Mouse (Mus musculus): ENCODE measurements at regions not wholly inside any gene's neighbourhood (a gene's known extent, or its start where the extent isn't known, plus 50 kb on each side); places are given as distances from the start of the nearest gene placed in this dataset.
A peak's percentile ranks its signal among the peaks of the same experiment; 100 is the strongest.

DNA sequence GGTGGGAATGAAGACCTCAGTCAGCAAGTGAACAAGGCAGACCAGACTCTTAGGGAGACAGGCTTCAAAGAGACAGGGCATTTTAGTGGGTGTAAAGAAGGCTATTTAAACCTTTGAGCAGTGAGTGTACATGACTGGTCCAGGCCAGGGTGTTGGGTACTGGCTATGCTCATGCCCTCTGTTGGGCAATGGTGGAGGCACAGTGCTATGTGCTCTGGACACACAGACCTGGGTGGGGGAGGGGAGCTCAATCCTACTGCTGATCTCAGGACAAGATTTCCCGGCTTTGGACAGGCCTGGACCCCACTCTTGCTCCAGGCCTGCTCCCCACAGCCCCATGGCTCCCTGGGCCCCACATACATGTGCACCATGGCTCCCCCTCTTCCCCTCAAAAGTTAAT, 355.1 kb downstream of the Slc4a3 start:
- no peaks in the 10 kb centered on the region for H3K36me3 ChIP-seq
- 38% methylated on average over 1 of the region's 1 CpGs for WGBS
- 0 out of 2 replicates have a peak, but pooled peaks have one; percentile 26 for ATAC-seq (ENCODE audit: insufficient number of reproducible peaks, insufficient read depth, low FRiP score, low TSS enrichment, low read depth)

DNA sequence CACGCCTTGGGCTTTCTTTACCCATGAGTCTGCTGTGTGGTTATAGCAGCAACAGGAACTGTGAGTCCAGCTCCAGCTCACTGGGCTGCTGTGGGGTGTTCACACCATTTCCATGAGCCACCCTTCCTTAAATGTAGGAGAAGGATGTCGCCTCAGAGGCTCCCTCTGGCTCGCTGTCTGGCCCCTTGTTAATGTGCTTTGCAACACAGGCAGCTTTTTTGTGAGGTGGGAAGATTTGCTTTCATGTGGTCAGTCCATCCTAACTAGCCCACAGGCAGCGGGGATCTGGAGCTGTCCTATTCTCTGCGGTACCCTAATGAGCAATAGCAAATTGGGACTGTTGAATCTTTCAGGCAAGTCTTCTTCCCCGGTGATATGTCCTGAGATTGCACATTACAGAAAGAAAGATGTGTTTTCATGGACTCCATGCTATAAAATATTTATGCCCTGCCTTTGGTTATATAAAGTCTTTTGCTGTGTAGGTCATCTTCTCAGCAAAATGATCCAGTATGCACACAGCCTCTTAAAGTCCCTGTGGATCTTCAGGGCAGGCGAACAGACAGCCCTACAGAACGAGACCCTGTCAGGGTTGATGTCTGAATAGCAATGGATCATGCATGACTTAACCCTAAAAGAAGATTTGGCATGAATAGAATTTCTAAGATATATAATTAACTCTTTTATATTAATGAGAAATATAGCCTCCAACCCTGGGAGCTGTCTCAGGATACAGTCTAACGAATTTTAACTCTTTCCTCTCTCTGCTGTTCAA, 359.8 kb downstream of the Slc4a3 start:
- no peaks in the 10 kb centered on the region for H3K27me3 ChIP-seq
- H3K4me2 ChIP-seq, result no peak overlapping the region
- no peak overlapping the region for H3K9ac ChIP-seq (replicated peaks)
- no peak overlapping the region for H3K4me3 ChIP-seq (replicated peaks)
- no peak overlapping the region for H3K27ac ChIP-seq
- ATAC-seq (ENCODE audit: insufficient number of reproducible peaks, insufficient read depth, low FRiP score, low TSS enrichment, low read depth), result no peak
- H3K9me3 ChIP-seq, result 0 out of 2 replicates have a peak, but pooled peaks cover 3% of the 10 kb centered on the region
- no peaks in the 10 kb centered on the region for H3K36me3 ChIP-seq
- 69% methylated on average over 9 of the region's 9 CpGs for WGBS
- peaks cover 3% of the 10 kb centered on the region for H3K4me1 ChIP-seq (replicated peaks)

More for the DNA sequence above, 355.1 kb downstream of the Slc4a3 start:
- Histone ChIP-seq H3K9me3 (no peaks in the 10 kb centered on the region), H3K4me3 (replicated peaks) (no peak overlapping the region), H3K27ac (no peak overlapping the region), H3K27me3 (no peaks in the 10 kb centered on the region), H3K4me2 (no peak overlapping the region), H3K4me1 (replicated peaks) (peaks cover 3% of the 10 kb centered on the region), H3K9ac (replicated peaks) (no peak overlapping the region)

DNA sequence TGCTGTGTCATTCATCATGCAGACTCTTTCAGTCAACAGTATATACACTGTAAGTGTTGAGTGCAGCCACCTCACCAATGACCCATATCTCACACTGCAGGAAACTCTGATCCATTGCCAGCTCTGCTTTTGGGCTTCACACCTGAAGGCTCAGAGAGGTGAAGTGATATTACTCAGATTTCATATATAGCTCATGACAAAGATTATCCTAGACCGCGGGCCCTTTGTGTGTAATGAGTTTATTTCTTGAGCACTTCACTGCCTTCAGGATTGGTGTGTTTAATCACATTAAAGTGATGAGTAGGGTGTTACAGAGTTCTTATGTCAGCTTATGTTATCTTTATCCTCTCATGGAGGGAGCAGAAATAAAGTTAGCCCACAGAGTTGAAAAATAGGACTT, 369.2 kb downstream of the Slc4a3 start:
- ATAC-seq (ENCODE audit: insufficient number of reproducible peaks, insufficient read depth, low FRiP score, low TSS enrichment, low read depth), result no peak
- Histone ChIP-seq H3K27me3 (no peaks in the 10 kb centered on the region), H3K36me3 (no peaks in the 10 kb centered on the region), H3K4me2 (no peak overlapping the region), H3K27ac (no peak overlapping the region), H3K4me3 (replicated peaks) (no peak overlapping the region), H3K9me3 (no peaks in the 10 kb centered on the region), H3K4me1 (replicated peaks) (peaks cover 18% of the 10 kb centered on the region), H3K9ac (replicated peaks) (no peak overlapping the region)
- WGBS, result 88% methylated on average over 2 of the region's 2 CpGs

DNA sequence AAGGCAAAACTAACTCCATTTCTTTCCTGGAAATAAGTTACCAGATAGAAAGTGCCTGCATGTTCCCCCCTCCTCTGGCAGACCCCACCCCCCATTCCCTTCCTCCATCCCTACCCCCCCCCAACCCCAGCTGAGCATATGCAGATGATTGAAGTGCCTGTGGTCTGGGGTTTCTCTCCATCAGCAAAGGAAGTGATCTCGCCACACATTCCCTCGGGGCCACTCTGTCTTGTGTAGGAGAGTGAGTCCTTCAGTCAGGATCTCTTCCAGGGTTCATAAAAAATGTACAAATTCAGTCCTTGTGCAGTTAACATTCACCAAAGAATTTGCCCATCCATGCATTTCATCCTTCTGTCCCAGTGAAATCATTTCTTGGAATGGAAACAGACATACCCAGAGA, 370.1 kb downstream of the Slc4a3 start:
- no peak for ATAC-seq (ENCODE audit: insufficient number of reproducible peaks, insufficient read depth, low FRiP score, low TSS enrichment, low read depth)
- no peak overlapping the region for H3K4me3 ChIP-seq (replicated peaks)
- no peak overlapping the region for H3K27ac ChIP-seq
- H3K9me3 ChIP-seq, result no peaks in the 10 kb centered on the region
- peaks cover 18% of the 10 kb centered on the region for H3K4me1 ChIP-seq (replicated peaks)
- no peaks in the 10 kb centered on the region for H3K27me3 ChIP-seq
- no peak overlapping the region for H3K9ac ChIP-seq (replicated peaks)
- no peaks in the 10 kb centered on the region for H3K36me3 ChIP-seq
- 34% methylated on average over 2 of the region's 2 CpGs for WGBS
- no peak overlapping the region for H3K4me2 ChIP-seq

DNA sequence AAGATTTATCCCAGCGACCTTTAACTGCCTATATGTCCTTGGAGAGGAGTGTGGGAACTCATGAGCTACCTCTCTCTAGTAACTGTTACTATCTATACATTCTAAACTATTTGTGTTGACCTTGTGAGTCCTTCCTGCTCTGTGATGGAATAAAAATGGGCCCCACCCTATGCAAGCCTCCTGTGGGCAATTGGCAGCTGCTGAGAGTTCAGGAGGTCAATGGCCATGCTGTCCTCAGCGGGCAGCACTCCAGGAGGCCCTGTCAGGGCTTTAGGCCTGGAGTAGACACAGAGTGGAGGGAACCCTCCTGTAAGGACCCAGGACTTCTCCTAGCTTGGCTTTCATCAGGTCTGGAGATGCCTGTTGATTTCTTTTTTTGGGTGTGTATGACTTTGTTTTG, 373.1 kb downstream of the Slc4a3 start:
- no peaks in the 10 kb centered on the region for H3K9me3 ChIP-seq
- no peak overlapping the region for H3K4me3 ChIP-seq (replicated peaks)
- H3K4me2 ChIP-seq, result no peak overlapping the region
- peaks cover 18% of the 10 kb centered on the region for H3K4me1 ChIP-seq (replicated peaks)
- 53% methylated on average over 2 of the region's 2 CpGs for WGBS
- H3K36me3 ChIP-seq, result no peaks in the 10 kb centered on the region
- no peak for ATAC-seq (ENCODE audit: insufficient number of reproducible peaks, insufficient read depth, low FRiP score, low TSS enrichment, low read depth)
- no peak overlapping the region for H3K9ac ChIP-seq (replicated peaks)
- H3K27me3 ChIP-seq, result no peaks in the 10 kb centered on the region
- no peak overlapping the region for H3K27ac ChIP-seq

DNA sequence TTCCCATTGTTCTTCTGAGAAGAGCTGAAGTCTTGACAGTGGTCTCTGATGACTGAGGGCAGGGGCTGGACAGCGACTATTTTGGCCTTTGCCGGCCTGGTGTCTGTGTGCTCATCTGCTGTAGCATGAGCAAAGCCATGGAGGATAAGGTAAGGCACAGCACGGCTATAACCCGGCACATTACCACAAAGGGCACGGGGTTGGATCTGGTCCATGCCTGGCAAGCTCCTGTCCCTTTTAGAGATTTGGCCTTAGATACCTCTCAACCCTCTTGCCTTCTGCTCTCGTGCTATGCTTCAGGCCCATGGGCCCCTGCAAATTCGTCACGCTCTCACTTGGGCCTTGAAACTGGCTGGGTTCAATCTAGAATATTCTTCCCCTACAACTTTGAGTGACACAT, 379.0 kb downstream of the Slc4a3 start:
- Histone ChIP-seq H3K27ac (no peak overlapping the region), H3K4me2 (no peak overlapping the region), H3K4me3 (replicated peaks) (no peak overlapping the region), H3K27me3 (no peaks in the 10 kb centered on the region), H3K4me1 (replicated peaks) (peaks cover 10% of the 10 kb centered on the region), H3K9me3 (no peaks in the 10 kb centered on the region), H3K9ac (replicated peaks) (no peak overlapping the region), H3K36me3 (no peaks in the 10 kb centered on the region)
- no peak for ATAC-seq (ENCODE audit: insufficient number of reproducible peaks, insufficient read depth, low FRiP score, low TSS enrichment, low read depth)
- 89% methylated on average over 8 of the region's 8 CpGs for WGBS

DNA sequence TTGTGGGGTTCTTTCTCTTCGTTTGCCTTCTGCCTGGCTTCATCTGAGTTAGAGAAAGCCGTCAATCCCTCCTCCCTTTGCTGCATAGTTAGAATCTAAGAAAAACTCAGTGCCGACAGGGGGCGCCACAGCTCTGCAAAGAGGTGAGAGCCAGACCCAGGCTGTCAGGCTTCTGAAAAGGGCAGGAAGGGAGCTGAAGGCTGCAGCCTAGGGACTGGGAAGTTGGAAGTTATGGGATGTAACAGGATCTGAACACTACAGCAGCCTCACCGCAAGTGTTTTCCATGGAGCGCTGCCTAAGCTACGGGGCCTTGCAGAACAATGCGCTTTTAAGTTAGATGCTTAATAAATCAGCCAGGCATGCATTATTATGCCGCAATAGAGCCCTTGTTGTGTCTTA, 379.7 kb downstream of the Slc4a3 start:
- no peaks in the 10 kb centered on the region for H3K36me3 ChIP-seq
- peaks cover 10% of the 10 kb centered on the region for H3K4me1 ChIP-seq (replicated peaks)
- no peaks in the 10 kb centered on the region for H3K9me3 ChIP-seq
- peak; percentile 88 for ATAC-seq (ENCODE audit: insufficient number of reproducible peaks, insufficient read depth, low FRiP score, low TSS enrichment, low read depth)
- no peak overlapping the region for H3K9ac ChIP-seq (replicated peaks)
- WGBS, result 16% methylated on average over 9 of the region's 9 CpGs
- no peak overlapping the region for H3K4me3 ChIP-seq (replicated peaks)
- H3K4me2 ChIP-seq, result no peak overlapping the region
- H3K27me3 ChIP-seq, result no peaks in the 10 kb centered on the region
- H3K27ac ChIP-seq, result peak overlapping the region; percentile 62; the same call in 1 of the 2 replicates

DNA sequence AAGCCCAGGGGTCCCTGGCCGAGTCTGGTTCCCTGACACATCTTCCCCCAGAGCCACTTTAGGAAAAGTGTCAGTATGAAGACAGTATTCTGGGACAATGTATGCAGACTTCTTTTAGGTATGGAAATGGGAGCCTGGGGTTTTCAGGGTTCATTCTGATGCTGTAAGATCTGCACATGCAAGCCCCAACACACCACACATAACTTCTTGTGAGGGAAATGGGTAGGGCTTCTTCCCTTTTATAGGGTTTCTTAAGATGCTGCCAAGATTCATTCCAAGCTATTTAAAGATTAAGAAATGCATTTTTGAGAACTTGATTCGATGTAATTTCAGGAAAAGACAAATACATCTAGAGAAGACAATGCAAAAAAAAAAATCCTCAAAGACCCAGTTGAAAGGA, 385.8 kb downstream of the Slc4a3 start:
- H3K9ac ChIP-seq (replicated peaks), result no peak overlapping the region
- peaks cover 14% of the 10 kb centered on the region for H3K4me1 ChIP-seq (replicated peaks)
- 0 out of 2 replicates have a peak overlapping the region, but pooled peaks have one; percentile 14 for H3K27ac ChIP-seq
- H3K4me3 ChIP-seq (replicated peaks), result no peak overlapping the region
- H3K36me3 ChIP-seq, result no peaks in the 10 kb centered on the region
- no peak for ATAC-seq (ENCODE audit: insufficient number of reproducible peaks, insufficient read depth, low FRiP score, low TSS enrichment, low read depth)
- 68% methylated on average over 2 of the region's 2 CpGs for WGBS
- H3K27me3 ChIP-seq, result no peaks in the 10 kb centered on the region
- H3K4me2 ChIP-seq, result no peak overlapping the region
- H3K9me3 ChIP-seq, result no peaks in the 10 kb centered on the region

DNA sequence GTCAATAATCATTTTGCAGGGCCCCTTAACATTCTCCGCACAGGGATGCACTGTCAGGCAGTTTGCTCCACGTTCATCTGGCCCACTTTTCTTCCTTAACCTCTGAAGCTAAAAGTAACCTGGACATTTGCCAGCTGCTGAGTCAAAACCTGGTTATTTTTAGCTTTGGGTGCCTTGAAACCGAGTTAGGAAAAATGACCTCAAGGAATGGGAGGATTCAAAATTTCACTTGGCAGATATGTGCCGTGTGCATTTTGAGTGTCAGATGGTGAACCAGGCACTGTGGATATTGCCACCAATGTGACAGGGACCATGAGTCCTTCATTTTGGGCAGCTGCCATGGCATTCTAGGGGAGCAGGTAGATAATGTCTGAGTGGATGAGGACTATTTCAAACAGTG, 387.8 kb downstream of the Slc4a3 start:
- Histone ChIP-seq H3K27ac (no peak overlapping the region), H3K4me2 (no peak overlapping the region)
- no peak for ATAC-seq (ENCODE audit: insufficient number of reproducible peaks, insufficient read depth, low FRiP score, low TSS enrichment, low read depth)

DNA sequence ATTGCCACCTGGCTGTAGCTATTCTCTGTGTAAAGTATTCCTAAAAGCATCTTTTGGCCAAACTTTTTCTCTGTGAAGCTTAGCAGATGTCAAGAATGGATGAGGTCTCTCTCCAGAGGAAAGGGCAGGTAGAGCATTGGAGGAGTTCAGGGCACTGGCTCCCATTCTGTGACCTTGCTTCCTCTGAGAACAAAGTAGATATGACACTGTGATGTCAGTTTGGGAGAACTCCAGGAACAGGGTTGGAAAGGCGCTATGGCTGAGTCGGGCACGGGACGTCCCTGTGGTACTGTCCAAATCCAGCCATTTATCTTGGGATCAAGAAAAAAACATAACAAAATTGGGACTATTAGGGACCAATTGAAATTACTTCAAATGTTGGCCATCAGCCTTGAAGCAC, 388.7 kb downstream of the Slc4a3 start:
- H3K4me1 ChIP-seq (replicated peaks), result peaks cover 19% of the 10 kb centered on the region
- no peak overlapping the region for H3K4me2 ChIP-seq
- H3K36me3 ChIP-seq, result no peaks in the 10 kb centered on the region
- H3K27me3 ChIP-seq, result no peaks in the 10 kb centered on the region
- 92% methylated on average over 4 of the region's 4 CpGs for WGBS
- ATAC-seq (ENCODE audit: insufficient number of reproducible peaks, insufficient read depth, low FRiP score, low TSS enrichment, low read depth), result no peak
- H3K9me3 ChIP-seq, result no peaks in the 10 kb centered on the region
- no peak overlapping the region for H3K9ac ChIP-seq (replicated peaks)
- no peak overlapping the region for H3K4me3 ChIP-seq (replicated peaks)
- no peak overlapping the region for H3K27ac ChIP-seq

More for the DNA sequence above, 387.8 kb downstream of the Slc4a3 start:
- Histone ChIP-seq H3K4me1 (replicated peaks) (peaks cover 19% of the 10 kb centered on the region), H3K4me3 (replicated peaks) (no peak overlapping the region), H3K27me3 (no peaks in the 10 kb centered on the region), H3K9ac (replicated peaks) (no peak overlapping the region), H3K9me3 (no peaks in the 10 kb centered on the region), H3K36me3 (no peaks in the 10 kb centered on the region)
- WGBS, result 61% methylated on average over 4 of the region's 4 CpGs

DNA sequence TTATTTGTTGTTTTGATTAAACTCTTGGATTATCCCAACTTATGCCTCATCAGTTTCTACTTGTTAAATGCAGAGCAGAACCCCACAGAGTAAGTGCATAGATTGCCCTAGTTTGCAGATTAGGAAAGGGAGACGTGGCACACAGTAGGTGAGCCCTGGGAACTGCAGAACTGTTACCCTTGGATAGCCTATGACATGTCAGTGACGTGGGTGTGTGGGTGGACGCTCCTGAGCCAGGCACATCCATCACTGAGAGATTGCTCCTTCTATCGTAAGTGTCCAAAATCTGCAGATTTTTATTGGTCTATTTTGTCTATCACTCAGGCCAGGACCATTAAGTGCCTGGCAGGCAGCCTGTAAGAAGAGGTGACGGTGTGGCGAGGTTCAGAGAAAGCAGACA, 389.8 kb downstream of the Slc4a3 start:
- Histone ChIP-seq H3K27me3 (no peaks in the 10 kb centered on the region), H3K36me3 (no peaks in the 10 kb centered on the region), H3K27ac (no peak overlapping the region), H3K9ac (replicated peaks) (no peak overlapping the region), H3K9me3 (no peaks in the 10 kb centered on the region), H3K4me1 (replicated peaks) (peaks cover 19% of the 10 kb centered on the region), H3K4me3 (replicated peaks) (no peak overlapping the region), H3K4me2 (no peak overlapping the region)
- WGBS, result 73% methylated on average over 6 of the region's 6 CpGs
- ATAC-seq (ENCODE audit: insufficient number of reproducible peaks, insufficient read depth, low FRiP score, low TSS enrichment, low read depth), result no peak

DNA sequence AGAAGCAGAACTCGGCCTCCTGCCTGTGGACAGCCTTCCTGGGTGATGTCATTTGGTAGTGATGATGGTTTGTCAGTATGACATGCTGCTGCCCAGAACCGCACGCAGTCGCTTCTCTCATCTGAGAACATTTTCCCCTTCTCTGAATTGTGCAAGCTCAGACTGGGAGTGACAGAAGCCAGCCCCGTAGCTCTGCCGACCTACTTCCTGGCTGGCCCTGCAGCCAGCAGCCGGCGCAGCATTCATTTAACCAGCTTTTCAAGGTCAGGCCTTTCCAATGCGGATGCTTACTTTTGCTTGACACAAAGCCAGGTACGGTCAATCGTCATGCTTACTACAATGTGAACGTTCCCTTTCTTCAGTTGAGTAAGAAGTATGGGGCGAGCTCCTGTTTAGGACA, 390.5 kb downstream of the Slc4a3 start:
- no peak for ATAC-seq (ENCODE audit: insufficient number of reproducible peaks, insufficient read depth, low FRiP score, low TSS enrichment, low read depth)
- Histone ChIP-seq H3K36me3 (no peaks in the 10 kb centered on the region), H3K27me3 (no peaks in the 10 kb centered on the region), H3K27ac (no peak overlapping the region), H3K9ac (replicated peaks) (no peak overlapping the region), H3K4me1 (replicated peaks) (peaks cover 15% of the 10 kb centered on the region), H3K4me2 (no peak overlapping the region), H3K4me3 (replicated peaks) (no peak overlapping the region), H3K9me3 (no peaks in the 10 kb centered on the region)
- WGBS, result 65% methylated on average over 13 of the region's 13 CpGs
